Mouse (Mus musculus) forebrain, embryonic 14.5 days (tissue): Measurements from ENCODE around the gene Olfr524. TPM values are rescaled to one million over a fixed set of nuclear protein-coding genes. Genes with fewer than 3 reads are reported as not detected.

Experiments used
- ATAC-seq: fragments of 200-750 bp; cut with Nextera tagmentation; 2 replicates; pipeline ENCODE4 v1.8.0; 2017; ENCODE audit warnings: mild to moderate bottlenecking, moderate library complexity
- DNase-seq: peaks from one replicate; pipeline ENCODE4 v3.0.0-alpha.2; 2015; ENCODE audit warnings: low spot score
- H3K27ac ChIP-seq: fragments of 300-500 bp; sonication (generic); 2 replicates; pipeline ENCODE4 v1.5.1; 2014; ENCODE audit warnings: low read depth, mild to moderate bottlenecking, control low read depth, low read length, moderate library complexity
- H3K27me3 ChIP-seq: fragments of 300-500 bp; sonication (generic); replicated peaks from 2 replicates; pipeline ENCODE4 v1.6.1; 2014; ENCODE audit warnings: low read length, control low read depth, mixed read lengths; ENCODE audit not compliant: control insufficient read depth, insufficient read depth
- H3K36me3 ChIP-seq: fragments of 300-500 bp; sonication (generic); 2 replicates; pipeline ENCODE4 v1.6.1; 2014; ENCODE audit warnings: low read length, control low read depth; ENCODE audit not compliant: control insufficient read depth, insufficient read depth
- H3K4me1 ChIP-seq: fragments of 300-500 bp; sonication (generic); 2 replicates; pipeline ENCODE4 v1.6.1; 2014; ENCODE audit warnings: antibody characterized with exemption, low read length, control low read depth; ENCODE audit not compliant: control insufficient read depth, insufficient read depth
- H3K4me2 ChIP-seq: fragments of 300-500 bp; sonication (generic); 2 replicates; pipeline ENCODE4 v1.6.1; 2014; ENCODE audit warnings: mild to moderate bottlenecking, control low read depth, low read length
- H3K4me3 ChIP-seq: fragments of 300-500 bp; sonication (generic); 2 replicates; pipeline ENCODE4 v1.5.1; 2014; ENCODE audit warnings: low read depth, low read length, control low read depth
- H3K9ac ChIP-seq: fragments of 300-500 bp; sonication (generic); 2 replicates; pipeline ENCODE4 v1.6.1; 2014; ENCODE audit warnings: mild to moderate bottlenecking, low read length, control low read depth, moderate library complexity
- H3K9me3 ChIP-seq: fragments of 300-500 bp; sonication (generic); replicated peaks from 2 replicates; pipeline ENCODE4 v1.6.1; 2016; ENCODE audit warnings: low read length, control low read depth, mixed read lengths; ENCODE audit not compliant: control insufficient read depth
- WGBS: fragments of 180-500 bp; shearing (Covaris S2); extraction: QIAGEN DNeasy Blood & Tissue Kit; methylation state at CpG from one replicate; pipeline ENCODE4 v1.1.7; 2014; 5-methylcytosine and 5-hydroxymethylcytosine counted together
- polyA plus RNA-seq: library from polyadenylated mRNA; unstranded; fragments of >200 nt; fragmentation: Nextera tagmentation; extraction: Ambion mirVana; gene quantifications from 2 replicates; pipeline ENCODE4 v1.2.1, GENCODE M21; 2014

Olfr524 gene
- polyA plus RNA-seq, 1 experiment from 2014 or later = not detected

- Histone ChIP-seq H3K4me3 (no peak within 1 kb of the TSS), H3K9ac (no peak within 1 kb of the TSS), H3K4me1 (no peaks in the 10 kb centered on the region), H3K9me3 (no peaks in the 10 kb centered on the region), H3K27ac (no peak within 1 kb of the TSS), H3K4me2 (no peak within 1 kb of the TSS), H3K27me3 (no peaks in the 10 kb centered on the region), H3K36me3 (no peaks in the 10 kb centered on the region)
- 65% methylated on average over 1 of the region's 1 CpGs for WGBS
- no peak for DNase-seq
- ATAC-seq = no peak
Measured at GRCm38 (mm10) chr7:140172936-140173335, 32.8 kb downstream of the Olfr524 start, which contains the start of gene Olfr523. Olfr523 (plus strand) TSS chr7:140173217.

- Histone ChIP-seq H3K9me3 (no peaks in the 10 kb centered on the region), H3K4me1 (no peaks in the 10 kb centered on the region), H3K4me3 (no peak overlapping the region), H3K4me2 (no peak overlapping the region), H3K27me3 (no peaks in the 10 kb centered on the region), H3K9ac (no peak overlapping the region), H3K36me3 (no peaks in the 10 kb centered on the region), H3K27ac (no peak overlapping the region)
- WGBS = 95% methylated on average over 3 of the region's 3 CpGs
- DNase-seq = no peak
- no peak for ATAC-seq
Measured at GRCm38 (mm10) chr7:140170863-140171262, 34.9 kb downstream of the Olfr524 start.

GRCm38 (mm10) chr7:140169386-140169785 is 36.4 kb downstream of the Olfr524 start:
- no peak overlapping the region for H3K9ac ChIP-seq
- no peaks in the 10 kb centered on the region for H3K4me1 ChIP-seq
- 86% methylated on average over 4 of the region's 4 CpGs for WGBS
- no peak overlapping the region for H3K4me2 ChIP-seq
- DNase-seq (no peak), ATAC-seq (no peak)
- H3K4me3 ChIP-seq = no peak overlapping the region
- H3K9me3 ChIP-seq = no peaks in the 10 kb centered on the region
- no peaks in the 10 kb centered on the region for H3K27me3 ChIP-seq
- H3K36me3 ChIP-seq = no peaks in the 10 kb centered on the region
- H3K27ac ChIP-seq = no peak overlapping the region

GRCm38 (mm10) chr7:140167950-140168349 is 37.8 kb downstream of the Olfr524 start:
- WGBS = 82% methylated on average over 1 of the region's 1 CpGs
- H3K27ac ChIP-seq = no peak overlapping the region
- no peak overlapping the region for H3K9ac ChIP-seq
- no peaks in the 10 kb centered on the region for H3K9me3 ChIP-seq
- no peak overlapping the region for H3K4me2 ChIP-seq
- no peak for DNase-seq
- H3K4me3 ChIP-seq = no peak overlapping the region
- no peak for ATAC-seq
- no peaks in the 10 kb centered on the region for H3K4me1 ChIP-seq
- H3K36me3 ChIP-seq = no peaks in the 10 kb centered on the region
- H3K27me3 ChIP-seq = no peaks in the 10 kb centered on the region

GRCm38 (mm10) chr7:140164664-140165063 is 41.1 kb downstream of the Olfr524 start, which contains the start of gene Olfr522:
Olfr522 (minus strand) TSS chr7:140164764.
- DNase-seq (no peak), ATAC-seq (no peak)
- WGBS = 76% methylated on average over 7 of the region's 7 CpGs
- H3K4me3 ChIP-seq = no peak within 1 kb of the TSS
- no peak within 1 kb of the TSS for H3K9ac ChIP-seq
- no peaks in the 10 kb centered on the region for H3K27me3 ChIP-seq
- no peaks in the 10 kb centered on the region for H3K9me3 ChIP-seq
- H3K4me2 ChIP-seq = no peak within 1 kb of the TSS
- H3K27ac ChIP-seq = no peak within 1 kb of the TSS
- no peaks in the 10 kb centered on the region for H3K36me3 ChIP-seq
- no peaks in the 10 kb centered on the region for H3K4me1 ChIP-seq

- no peaks in the 10 kb centered on the region for H3K4me1 ChIP-seq
- H3K4me2 ChIP-seq = no peak overlapping the region
- no peak for DNase-seq
- WGBS = 80% methylated on average over 3 of the region's 3 CpGs
- no peaks in the 10 kb centered on the region for H3K36me3 ChIP-seq
- H3K4me3 ChIP-seq = no peak overlapping the region
- H3K27me3 ChIP-seq = no peaks in the 10 kb centered on the region
- no peak overlapping the region for H3K27ac ChIP-seq
- H3K9me3 ChIP-seq = no peaks in the 10 kb centered on the region
- no peak overlapping the region for H3K9ac ChIP-seq
- no peak for ATAC-seq
Measured at GRCm38 (mm10) chr7:140160363-140160762, 45.4 kb downstream of the Olfr524 start.

GRCm38 (mm10) chr7:140154218-140154927 is 51.4 kb downstream of the Olfr524 start, which contains the start of gene Sprn:
Sprn (minus strand) TSS chr7:140154877.
- Histone ChIP-seq H3K9ac (peak within 1 kb of the TSS; percentile 67), H3K4me3 (peak within 1 kb of the TSS; percentile 36), H3K36me3 (no peaks in the 10 kb centered on the region), H3K4me1 (peaks cover 6% of the 10 kb centered on the region; the same call in 1 of the 2 replicates), H3K27me3 (no peaks in the 10 kb centered on the region), H3K9me3 (no peaks in the 10 kb centered on the region), H3K4me2 (peak within 1 kb of the TSS; percentile 55), H3K27ac (peak within 1 kb of the TSS; percentile 60; the same call in 1 of the 2 replicates)
- ATAC-seq = peak; percentile 63
- DNase-seq = peak; percentile 55
- WGBS = under 1% methylated on average over 28 of the region's 28 CpGs

- Histone ChIP-seq H3K4me1 (peaks cover 6% of the 10 kb centered on the region; the same call in 1 of the 2 replicates), H3K9ac (peak overlapping the region; percentile 67), H3K9me3 (no peaks in the 10 kb centered on the region), H3K27ac (no peak overlapping the region), H3K36me3 (no peaks in the 10 kb centered on the region), H3K27me3 (no peaks in the 10 kb centered on the region), H3K4me2 (peak overlapping the region; percentile 55), H3K4me3 (peak overlapping the region; percentile 36)
- DNase-seq (peak; percentile 5), ATAC-seq (peak; percentile 13)
- WGBS = 20% methylated on average over 4 of the region's 4 CpGs
Measured at GRCm38 (mm10) chr7:140153829-140154217, 51.9 kb downstream of the Olfr524 start.

- H3K27ac ChIP-seq = no peak overlapping the region
Measured at GRCm38 (mm10) chr7:140153383-140153782, 52.4 kb downstream of the Olfr524 start.

More at GRCm38 (mm10) chr7:140153383-140153782, 52.4 kb downstream of the Olfr524 start:
- Histone ChIP-seq H3K9me3 (no peaks in the 10 kb centered on the region), H3K36me3 (no peaks in the 10 kb centered on the region), H3K4me1 (peaks cover 6% of the 10 kb centered on the region; the same call in 1 of the 2 replicates), H3K4me3 (peak overlapping the region; percentile 36), H3K9ac (peak overlapping the region; percentile 67), H3K27me3 (no peaks in the 10 kb centered on the region), H3K4me2 (peak overlapping the region; percentile 55)
- peak; percentile 47; the same call in 1 of the 2 replicates for ATAC-seq
- 11% methylated on average over 28 of the region's 28 CpGs for WGBS
- DNase-seq = peak; percentile 35
